Mouse (Mus musculus) cerebellum, adult 9-11 months (tissue): ENCODE measurements at regions not wholly inside any gene's neighbourhood (a gene's known extent, or its start where the extent isn't known, plus 50 kb on each side); places are given as distances from the start of the nearest gene placed in this dataset.

Experiments used
- DNase-seq: peaks from one replicate; pipeline ENCODE4 v3.0.0; 2022

DNA sequence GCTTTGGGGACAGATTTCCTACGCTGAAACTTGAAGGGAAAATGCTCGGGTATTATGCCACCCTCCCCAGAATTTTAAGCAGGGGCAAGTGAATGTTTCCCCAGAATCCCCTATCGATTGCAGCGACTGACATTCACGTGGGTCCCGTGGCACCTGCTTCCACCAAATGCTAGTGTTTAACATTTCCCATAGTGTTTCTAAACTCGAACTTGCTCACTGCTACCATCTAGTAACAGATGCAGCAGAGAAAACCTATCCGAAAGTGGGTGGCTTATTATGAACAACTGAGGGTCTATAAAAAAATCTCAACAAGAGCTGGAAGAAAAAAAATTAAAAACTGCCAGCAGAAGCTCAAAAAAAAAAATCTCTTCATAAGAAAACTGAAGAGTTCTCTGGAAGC is 284.2 kb downstream of the Rnf144a start:
- no peak for DNase-seq

DNA sequence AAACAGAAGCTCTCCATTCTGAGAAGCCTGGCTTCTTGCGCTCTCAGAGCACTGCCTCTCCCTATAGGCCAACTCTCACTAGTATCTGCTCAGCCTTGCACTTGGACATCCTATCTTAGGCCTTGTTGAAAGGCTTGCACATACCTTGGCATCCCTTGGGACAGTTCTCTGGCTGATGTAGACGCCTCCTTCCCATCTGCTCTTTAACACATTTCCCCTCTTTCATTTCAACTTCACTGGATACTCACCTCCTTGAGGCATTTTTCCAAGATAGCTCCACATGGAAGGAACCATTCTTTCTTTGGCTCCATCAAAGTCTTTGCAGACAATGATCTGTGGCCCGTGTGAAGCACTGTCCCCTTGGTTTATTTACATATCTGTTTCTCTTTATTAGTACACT is 285.0 kb downstream of the Rnf144a start:
- DNase-seq, result no peak

DNA sequence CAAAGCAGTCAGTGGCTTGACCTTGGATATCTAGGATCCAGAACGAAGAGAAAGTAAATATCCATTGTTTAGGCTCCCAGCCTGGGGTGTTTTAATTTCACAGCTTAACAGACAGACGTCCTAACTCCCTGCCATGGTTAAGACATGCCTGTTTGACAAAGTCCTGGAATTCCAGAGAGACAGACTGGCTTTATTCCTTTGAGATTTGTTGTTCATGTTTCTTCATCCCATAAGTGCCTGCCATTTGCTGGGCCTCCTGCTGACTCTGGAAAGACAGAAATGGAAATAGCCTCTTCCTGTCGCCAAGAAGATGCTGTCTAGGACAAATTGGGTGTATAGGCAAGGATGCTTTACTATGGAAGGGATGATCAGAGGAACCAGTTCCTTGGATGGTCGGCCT is 285.5 kb downstream of the Rnf144a start:
- no peak for DNase-seq

DNA sequence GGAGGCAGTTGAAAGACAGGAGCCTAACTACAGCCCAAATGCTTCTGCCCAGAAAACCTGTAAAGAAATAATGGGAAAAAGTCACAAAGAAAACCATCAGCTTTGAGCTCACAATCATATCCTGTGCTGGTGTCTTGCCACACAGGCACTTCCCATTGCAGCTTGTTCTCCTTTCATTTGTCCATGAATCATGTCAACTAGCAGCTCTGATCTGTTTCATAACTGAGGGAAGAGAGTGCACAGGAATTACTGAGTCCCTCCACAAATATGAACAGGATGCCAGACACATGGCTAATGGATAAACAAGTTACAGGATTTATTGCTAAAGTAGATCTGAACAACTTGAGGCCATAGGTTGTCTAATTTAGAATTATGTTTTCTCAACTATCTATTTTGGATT is 286.2 kb downstream of the Rnf144a start:
- DNase-seq, result no peak

DNA sequence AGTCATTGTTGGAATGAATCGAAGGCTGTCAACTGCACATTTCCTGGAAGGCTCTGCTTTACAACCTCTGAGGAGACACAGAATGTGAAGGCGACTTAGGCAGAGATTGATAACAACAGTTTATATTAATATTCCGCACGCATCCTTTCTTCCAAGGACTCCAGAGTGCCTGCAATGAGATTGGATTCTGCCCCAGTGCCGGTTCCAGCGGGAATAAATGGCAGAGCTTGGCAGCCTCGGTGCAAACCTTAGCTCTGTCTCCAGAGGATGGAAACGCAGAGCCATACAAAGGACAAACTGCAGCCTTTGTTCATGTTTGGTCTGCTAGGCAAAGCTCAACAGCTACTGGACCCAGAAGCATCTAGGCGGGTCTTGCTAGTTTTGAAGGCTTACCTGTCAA is 288.8 kb downstream of the Rnf144a start:
- no peak for DNase-seq

DNA sequence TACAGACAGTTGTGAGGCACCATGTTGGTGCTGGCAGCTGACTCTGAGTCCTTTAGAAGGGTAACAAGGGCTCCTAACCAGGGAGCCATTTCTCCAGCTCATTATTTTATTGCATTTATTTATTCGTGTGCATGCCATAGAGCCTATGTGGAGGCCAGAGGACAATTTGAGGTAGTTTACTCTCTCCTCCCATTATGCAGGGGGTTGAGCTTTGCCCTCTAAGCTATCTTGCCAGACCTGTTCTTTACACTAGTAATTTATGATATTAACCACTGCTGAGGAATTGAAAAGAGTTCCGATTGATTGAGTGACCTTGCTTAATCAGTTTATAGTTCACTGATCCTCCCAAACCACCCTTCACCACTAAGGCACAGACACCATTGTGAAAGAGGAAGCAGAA is 290.8 kb downstream of the Rnf144a start:
- DNase-seq, result no peak

DNA sequence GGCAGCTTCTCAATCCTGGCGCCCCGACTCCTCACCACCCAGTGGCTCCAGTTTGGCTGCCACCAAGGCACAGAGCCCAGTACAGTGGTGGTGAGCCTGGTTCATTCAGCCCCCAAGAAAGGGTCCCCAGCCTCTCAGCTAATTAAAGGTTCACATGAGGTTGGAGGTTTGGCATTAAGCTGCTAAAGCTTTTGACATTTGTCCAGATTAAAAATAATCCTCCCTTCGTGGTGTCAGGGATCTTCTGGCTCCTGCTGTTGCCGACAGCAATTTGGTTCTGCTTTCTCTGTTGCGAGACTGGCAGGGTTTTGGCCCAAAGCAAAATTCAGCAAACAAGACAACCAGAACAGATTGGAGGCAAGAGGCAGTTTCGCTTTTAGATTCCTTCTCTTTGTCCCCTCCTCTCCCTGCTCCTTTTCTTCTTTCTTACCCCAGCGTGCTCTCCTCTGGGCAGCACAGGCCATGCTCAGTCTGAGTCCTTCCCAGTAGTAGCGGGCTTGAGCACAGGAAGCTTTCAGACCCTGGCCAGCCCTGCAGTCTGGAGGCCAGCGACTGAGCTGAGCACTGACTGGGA is 299.6 kb downstream of the Rnf144a start:
- peak; percentile 63 for DNase-seq

DNA sequence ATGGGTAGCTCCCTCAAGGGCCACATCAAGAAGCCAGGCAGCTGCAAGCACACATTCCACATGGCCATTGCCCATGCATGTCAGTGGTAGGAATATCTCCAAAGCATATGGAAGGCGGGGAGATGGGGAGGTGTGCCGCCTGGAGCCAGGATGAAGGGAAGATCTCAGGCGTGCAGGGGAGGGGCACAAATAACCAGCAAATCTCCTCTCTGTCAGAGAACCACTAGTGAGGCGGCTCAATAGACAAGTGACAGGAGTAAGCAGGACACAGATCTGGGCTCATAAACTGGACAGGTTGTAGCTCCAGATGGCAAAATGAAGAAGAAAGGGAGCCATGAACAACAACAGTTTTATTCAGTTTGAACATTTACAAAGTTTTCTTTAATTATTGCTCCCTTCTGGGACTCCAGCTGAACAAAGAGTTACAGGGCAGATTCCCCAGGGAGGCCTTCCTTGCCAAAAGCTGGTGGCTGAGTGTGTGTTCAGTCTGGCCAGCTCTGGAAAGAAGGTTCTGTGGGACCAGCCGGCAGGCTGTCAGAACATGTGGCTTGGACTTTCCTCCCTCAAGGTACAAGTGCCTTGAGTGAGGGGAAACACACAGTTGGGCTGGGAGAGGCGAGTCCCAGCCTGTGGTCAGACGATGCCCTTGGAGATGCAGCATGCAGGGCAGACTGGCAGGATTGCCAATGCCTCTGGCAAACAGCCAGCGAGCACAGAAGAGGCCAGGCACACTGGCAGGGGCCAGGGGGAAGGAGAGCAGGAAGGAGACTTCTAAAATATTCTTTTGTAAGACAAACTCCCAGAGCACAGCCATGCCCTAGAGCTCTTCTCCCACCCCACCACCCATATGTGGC is 302.7 kb downstream of the Rnf144a start:
- peak; percentile 92 for DNase-seq

DNA sequence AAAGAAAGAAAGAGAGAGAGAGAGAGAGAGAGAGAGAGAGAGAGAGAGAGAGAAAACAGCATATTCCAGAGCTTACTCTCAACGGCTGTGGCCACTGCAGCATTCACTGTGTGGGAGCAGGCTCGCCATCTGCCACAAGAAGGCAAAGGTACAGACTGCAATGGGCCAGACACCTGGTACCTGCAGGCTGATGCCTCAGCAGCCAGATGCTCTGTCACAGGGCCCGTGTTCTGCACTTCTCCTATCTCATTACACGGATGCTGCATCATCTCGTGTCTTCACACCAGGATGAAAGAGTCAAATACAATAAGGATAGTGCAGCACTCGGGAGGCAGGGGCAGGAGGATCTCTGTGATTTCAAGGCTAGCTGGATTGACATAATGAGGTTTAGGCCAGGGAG is 305.2 kb downstream of the Rnf144a start:
- DNase-seq, result peak; percentile 65

DNA sequence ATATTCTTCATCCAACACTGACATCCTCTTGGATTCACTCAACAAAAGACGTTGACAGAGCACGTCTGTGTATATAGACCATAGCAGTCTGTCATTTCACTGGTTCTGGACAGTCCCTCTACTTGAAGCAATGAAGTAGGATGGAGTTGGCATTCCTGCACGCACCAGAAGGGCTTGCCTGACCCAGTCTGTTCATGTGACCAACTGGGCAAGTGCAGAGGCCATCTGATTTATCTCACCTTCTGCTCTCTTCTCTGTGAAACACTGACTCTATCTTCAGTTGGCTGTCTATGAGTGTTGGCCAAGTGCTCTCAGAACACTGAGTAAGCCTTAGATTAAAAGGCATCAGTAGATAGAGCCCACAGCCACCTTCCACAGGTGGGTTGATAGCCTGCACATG is 310.7 kb downstream of the Rnf144a start:
- DNase-seq, result peak; percentile 84

DNA sequence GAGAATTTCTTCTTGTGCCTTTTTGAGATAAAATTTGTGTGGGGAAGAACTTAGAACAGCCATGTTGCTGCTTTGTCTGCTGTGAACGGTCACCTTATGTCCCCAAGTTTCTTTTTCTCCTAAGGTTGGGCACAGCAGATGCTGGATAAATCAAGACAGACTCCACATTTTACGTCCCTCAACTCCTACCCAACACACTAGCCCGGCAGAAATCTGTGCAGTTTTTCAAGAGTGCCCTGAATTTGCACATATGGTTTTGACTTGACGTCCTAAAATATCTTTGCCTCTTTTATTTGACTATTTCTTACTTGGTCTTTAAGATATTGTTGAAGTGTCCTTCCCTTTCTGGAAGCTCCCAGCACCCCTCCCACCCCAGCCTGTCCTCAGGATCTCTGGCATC is 312.7 kb downstream of the Rnf144a start:
- no peak for DNase-seq

DNA sequence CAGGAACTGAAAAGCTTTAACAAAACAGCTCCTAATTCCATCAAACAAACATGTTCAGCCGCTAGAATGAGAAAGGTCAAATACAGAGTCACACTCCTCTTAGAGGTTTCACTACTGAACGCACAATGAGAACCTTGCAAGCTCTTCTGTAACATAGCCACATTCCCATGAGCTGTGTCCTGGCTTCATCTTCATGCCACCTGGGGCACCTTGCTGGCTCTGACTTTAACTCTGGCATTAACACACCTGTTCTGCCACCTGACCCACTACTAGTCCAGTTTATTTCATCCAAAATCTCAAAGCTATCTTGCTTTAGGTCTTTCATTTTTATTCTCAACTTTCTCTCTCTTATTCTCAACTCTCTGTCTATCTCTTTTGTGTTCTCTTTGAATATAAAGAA is 314.9 kb downstream of the Rnf144a start:
- peak; percentile 86 for DNase-seq

DNA sequence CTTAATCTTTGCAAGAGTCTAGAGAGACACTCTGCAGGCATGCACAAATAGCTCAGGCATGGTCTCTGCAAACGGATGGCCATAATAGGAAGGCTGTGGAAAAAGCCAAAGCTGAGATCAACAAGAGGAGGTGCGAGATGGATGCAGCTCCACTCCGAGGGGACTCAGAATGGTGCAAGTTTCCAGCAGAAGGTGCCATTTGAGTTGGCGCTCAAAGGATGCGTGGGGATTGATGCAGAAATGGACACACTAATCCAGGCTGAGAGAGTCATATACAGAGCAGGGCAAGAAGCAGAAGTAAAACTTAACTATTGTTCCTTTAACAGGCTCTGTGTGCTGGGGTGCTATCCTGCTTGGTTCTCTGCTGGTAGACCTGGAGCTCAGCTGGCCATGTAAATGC is 315.9 kb downstream of the Rnf144a start:
- peak; percentile 8 for DNase-seq

DNA sequence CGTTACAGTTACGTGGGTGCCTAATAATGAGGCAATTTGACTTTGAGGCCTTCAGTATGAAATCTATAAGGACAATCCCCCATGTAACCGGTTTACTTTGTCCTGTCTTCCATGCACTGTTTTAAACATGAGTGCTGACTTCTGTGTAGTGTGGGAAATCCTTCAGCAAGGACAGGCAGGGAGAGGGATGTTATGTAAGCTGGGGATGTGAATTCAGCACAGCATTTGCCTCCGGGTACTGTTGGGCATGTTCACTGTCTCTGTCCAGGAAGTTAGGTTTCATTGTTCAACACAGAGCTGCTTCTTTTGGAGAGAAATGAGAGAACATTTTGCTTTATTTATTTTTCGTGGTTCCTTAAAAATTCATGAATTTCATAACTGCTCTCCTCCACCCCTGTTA is 322.7 kb downstream of the Rnf144a start:
- DNase-seq, result no peak

DNA sequence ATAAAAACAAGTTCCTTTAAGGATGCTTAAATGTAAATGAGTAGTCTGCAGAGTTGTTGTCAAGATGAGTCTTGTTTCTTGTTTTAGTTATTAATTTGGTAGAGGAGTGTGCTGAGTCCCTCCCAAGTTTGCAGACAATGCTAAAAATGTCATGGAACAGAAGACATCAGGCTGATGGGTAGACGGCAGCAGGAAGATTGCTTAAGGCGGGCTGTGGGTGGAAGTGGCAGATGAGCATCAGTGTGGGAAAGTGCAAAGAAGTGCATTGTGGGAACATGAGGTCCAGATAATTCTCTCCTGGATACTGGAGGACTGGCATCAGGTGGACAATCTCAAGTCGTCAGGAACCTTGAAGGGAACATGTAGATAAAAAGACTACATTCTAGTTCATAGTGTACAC is 323.2 kb downstream of the Rnf144a start:
- DNase-seq, result no peak

DNA sequence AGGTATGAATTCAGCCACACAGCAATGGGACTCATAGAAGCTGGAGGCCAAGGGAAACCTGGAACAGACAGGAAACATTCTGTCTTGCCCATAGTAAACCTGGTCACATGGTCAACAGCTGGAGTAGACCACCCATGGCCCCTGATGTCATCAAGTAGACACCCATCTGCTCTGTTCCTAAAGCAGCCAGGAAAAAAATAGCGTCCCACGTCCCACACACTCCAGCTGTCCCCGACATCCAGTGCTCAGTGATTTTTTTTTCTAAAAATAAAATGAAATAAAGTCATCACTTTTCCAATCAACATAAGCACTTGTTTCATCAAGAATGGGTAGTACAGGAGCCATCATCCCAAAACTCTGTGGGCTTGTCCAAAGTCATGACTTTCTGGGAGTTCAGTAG is 326.7 kb downstream of the Rnf144a start:
- DNase-seq, result no peak

DNA sequence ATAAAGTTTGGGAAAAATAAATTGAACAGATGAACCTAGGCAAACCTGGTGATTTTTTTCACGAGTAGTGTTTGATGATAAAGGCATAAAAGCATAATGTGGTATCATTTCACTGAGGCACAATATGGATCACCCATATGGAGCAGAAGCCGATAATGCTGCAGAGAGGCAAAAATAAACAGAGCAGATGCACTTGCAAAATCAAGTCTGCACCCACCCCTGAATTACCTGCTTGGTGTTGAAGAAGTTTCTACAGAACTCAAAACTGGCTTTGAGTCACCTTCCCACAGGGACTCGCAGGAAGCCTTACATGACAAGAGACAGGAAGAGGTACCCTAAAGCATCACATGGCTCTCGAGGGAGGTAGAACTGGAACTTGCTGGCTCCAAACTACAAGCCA is 328.1 kb downstream of the Rnf144a start:
- no peak for DNase-seq

DNA sequence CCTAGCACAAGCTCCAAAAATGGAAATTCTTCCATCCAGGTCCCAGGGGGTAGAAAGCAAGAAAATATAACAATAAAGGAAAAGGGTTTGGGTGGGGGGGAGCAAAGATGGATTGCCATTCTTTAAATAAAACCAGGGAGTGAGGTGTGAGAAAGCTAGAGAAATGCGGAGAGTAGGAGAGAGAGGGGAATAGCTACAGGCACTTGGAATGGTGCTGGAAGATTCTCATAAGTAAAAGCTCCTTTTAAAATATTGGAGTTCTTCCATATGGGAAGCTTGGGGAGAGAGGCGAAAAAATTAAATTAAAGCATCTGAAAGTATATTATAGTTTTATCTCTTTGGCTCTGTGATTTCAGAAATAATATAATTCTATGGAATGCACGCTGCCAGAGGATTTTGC is 328.6 kb downstream of the Rnf144a start:
- no peak for DNase-seq

DNA sequence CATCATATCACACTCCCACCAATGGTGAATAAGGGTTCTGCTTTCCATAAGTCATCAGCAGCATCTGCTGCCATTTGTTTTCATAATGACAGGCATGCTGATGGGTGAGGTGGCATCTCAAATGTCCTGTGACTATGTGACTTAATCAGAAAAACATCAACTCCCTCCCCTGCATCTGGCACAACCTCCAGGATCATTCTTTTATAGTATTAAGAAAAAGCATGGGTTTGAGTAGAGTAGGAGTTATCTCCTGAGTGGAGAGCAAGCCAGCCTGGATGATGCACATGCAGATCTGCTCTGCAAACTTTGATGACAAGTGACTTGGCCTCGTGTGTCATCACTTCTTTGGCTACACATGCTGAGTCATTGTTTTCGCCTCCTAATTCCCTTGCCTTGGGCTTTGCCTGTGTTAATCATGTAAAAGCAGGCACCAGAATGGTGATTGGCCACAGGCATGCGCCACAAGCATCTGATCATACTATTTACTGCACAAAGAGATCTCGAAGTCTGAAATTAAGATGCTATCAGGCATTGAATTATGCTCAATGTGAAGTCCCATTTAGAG is 335.9 kb downstream of the Rnf144a start:
- DNase-seq, result no peak

DNA sequence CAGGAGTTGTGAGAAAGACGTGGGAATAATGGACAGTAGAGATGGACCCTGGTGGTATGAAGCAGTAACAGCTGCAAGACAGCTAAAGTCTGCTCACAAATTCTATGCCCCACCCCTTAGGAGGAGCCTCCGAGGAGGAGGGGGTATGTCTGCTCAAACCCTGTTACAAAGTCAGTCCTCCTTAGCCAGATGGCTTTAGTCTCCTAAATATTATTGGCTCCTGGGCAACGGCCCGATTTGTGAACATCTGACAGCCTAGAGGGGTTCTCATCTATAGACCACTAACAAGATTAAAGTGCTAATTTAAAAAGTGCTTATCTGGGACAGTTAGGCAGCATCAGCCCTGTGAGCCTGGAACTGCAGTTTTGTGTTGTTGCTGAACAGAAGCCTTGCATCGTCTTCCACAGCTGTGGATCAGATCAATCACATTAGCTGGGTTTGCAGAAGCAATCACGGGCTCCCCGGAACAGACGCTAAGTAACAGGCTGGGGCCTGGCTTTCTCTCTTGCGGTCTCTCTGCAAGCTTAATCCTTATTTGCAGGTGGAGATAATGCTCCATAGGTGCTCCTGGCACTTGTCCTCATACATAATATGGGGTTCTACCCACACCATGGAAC is 339.3 kb downstream of the Rnf144a start:
- DNase-seq, result no peak

DNA sequence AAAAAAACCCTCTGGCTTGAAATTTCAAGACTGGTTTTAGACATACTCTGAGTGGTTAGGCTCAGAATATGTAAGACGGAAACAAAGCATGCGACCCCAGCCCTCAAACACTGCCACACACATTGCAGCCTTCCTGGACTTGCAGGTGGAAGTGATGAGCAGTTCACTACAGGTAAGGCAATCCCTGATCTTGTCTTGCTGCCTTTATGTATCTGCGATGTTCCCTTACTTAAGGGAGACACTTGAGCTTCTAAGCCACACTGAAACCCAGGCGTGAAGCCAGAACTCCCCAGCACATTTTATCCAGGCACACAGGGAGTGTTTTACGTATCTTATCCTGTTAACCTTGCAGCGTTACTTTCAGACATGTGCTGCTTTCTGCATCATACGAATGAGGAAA is 342.9 kb downstream of the Rnf144a start:
- DNase-seq, result no peak

DNA sequence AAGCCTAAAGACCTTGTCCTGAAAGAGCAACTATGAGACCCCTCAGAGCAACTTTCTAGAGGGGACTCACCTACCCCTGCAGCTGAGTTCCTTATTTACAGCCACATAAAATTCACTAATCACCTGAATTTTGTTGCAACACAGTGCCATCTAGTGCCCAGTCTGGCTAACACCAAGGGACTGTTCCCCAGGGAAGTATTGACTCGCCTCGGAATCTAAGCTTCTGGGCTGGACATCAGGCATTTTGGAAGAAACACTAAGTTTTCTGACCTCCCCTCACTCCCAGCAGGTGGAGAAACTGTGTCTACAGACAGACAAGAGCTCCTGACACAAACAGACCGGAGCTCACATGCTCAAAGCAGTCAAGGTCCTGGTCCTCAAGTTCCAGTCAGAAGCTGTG is 343.4 kb downstream of the Rnf144a start:
- peak; percentile 79 for DNase-seq

DNA sequence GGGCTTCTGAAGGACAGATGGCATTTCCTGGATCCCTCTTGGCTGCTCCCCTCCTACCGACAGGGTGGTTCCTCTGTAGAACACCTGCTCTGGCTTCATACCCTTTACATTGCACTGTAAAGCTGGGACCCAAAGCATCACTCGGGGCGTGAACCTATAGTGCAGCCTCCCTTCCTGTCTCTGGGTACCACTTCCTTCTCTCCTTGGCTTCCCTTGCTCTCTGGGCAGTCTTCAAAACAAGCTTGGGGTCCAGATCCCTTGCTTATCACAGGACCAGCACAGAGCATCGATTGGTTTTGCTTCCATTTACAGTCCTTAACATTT is 346.4 kb downstream of the Rnf144a start:
- no peak for DNase-seq
